Mouse (Mus musculus) yolk sac, embryonic 10.5 days (tissue): ENCODE results near the gene Tmc5.

Experiments
- DNase-seq: peaks from one replicate; pipeline ENCODE4 v3.0.0-alpha.2; 2017; ENCODE audit warnings: low spot score

The Tmc5 gene

GRCm38 (mm10) chr7:118697168-118697567, 100.1 kb downstream of the Tmc5 start:
- DNase-seq = no peak

DNA sequence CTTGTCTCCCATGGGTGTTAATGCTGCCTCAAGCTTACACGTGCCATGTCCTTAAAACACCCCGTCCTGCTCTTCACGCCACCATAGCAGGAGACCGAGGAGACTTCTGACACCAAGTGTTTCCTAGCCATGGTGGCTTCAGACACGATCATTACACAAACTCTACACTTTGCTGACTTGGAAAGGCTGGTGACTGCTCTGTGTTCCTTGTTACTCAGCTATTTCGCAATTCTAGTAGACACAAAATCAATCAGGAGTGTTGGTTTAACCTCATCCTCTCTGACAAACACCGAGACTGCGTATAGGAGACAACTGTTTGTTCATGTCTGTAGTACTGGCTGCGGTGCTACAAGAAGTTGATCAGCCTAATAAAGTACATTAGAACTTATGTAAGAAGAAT, 101.8 kb downstream of the Tmc5 start:
- DNase-seq = peak; percentile 52

- DNase-seq = peak; percentile 31
Measured at GRCm38 (mm10) chr7:118703144-118703561, 106.1 kb downstream of the Tmc5 start.

DNA sequence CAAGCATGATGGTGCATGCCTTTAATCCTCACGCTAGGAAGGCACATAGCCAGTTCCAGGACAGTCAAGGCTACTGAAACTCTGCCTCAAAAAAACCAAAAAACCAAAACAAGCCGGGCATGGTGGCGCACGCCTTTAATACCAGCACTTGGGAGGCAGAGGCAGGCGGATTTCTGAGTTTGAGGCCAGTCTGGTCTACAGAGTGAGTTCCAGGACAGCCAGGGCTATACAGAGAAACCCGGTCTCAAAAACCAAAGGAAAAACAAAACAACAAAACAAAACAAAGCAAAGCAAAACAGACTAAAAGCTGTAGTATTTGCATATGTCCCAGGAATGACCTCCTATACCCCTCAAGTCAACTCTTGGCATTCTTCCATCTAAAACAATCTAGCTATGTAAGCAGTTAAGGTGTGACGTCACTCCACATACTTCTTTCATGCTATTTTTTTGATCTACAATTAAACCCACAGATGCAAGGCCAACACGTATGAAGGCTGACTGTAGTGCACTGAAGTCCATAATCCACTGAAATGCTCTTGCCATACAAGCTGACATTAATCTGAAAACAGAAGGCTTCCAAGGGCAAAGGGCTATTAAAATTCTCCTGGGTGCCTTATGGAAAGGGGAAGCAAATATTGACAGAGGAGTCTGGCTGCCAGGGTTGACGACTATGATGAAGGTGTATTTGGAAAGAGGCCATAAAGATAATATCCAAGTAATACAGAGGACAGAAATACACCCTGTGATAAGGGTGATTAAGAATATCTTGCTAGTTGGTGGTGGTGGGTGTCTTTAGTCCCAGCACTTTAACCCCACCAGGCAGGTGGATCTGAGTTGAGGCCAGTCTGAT, 107.1 kb downstream of the Tmc5 start:
- peak; percentile 26 for DNase-seq

- peak; percentile 93 for DNase-seq
Measured at GRCm38 (mm10) chr7:118705101-118705961, 108.2 kb downstream of the Tmc5 start, which contains the start of gene Gde1. Gde1 (minus strand) TSS chr7:118705778.

- no peak for DNase-seq
Measured at GRCm38 (mm10) chr7:118706051-118706450, 109.0 kb downstream of the Tmc5 start.

DNA sequence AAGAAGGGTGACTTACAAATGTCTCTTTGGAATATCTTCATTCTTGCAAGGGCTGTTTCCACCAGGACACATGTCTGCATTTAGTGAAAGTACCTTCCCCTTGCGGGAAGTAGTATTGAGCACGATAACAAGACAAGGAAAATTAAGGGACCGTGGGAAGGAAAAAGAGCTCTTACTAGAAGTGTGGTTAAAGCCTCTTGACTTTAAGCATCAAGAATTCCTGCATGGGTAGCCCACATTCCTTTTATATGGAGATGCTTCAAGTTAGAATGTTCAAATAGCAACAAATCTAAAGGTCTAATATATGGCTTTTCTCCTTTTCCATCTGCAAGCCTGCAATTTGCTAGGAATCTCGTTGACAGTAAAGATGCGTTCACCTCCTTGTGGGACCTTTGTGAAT, 109.4 kb downstream of the Tmc5 start:
- DNase-seq = no peak

GRCm38 (mm10) chr7:118707216-118707615, 110.1 kb downstream of the Tmc5 start:
- no peak for DNase-seq

DNA sequence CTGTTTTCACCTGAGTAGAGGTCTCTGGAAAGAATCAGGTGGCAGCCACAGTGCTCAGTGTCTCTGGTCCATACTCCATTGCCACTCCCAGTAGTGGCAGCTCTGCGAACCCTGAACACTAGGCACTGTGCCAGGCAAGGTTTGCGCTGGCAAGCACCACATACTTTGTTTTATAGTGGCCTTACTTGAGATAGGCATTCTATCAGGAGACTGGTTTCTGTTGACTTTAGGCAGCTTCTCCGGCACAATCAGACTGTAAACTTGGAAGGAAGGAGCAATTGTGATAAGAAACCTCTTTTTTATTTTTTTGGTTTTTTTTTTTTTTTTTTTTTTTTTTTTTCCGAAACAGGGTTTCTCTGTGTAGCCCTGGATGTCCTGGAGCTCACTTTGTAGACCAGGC, 110.9 kb downstream of the Tmc5 start:
- no peak for DNase-seq

DNA sequence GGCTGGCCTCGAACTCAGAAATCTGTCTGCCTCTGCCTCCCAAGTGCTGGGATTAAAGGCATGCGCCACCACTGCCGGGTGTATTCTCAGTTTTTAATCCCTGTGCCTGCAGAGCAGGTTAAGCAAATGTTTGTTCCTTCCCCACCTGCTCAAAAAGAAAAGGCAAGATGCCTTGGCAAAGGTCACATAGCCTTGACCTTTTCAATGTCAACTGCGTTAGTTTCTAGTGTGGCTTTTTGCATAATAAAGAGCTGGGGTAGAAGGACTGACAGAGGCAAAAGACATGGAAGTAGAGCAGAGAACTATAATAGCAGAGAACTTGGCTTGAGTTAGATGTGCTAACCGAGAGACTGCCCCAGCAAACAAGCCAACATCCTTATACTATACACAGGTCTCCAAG, 113.7 kb downstream of the Tmc5 start:
- no peak for DNase-seq

- DNase-seq = peak; percentile 94
Measured at GRCm38 (mm10) chr7:118712228-118713173, 115.4 kb downstream of the Tmc5 start, which contains the start of gene Ccp110. Ccp110 (plus strand) TSS chr7:118712552.

- DNase-seq = no peak
Measured at GRCm38 (mm10) chr7:118714873-118715272, 117.8 kb downstream of the Tmc5 start.

GRCm38 (mm10) chr7:118718066-118718465, 121.0 kb downstream of the Tmc5 start:
- DNase-seq = no peak

GRCm38 (mm10) chr7:118723927-118724326, 126.8 kb downstream of the Tmc5 start:
- no peak for DNase-seq
